Mouse (Mus musculus) embryonic facial prominence, embryonic 12.5 days (tissue): ENCODE data around the gene Gm5134. TPM values are rescaled to one million over a fixed set of nuclear protein-coding genes. Genes with fewer than 3 reads are reported as not detected.

Source experiments
- ATAC-seq: fragments of 200-750 bp; cut with Nextera tagmentation; 2 replicates; pipeline ENCODE4 v1.8.0; 2017; ENCODE audit not compliant: insufficient number of reproducible peaks, insufficient read depth, low FRiP score, low TSS enrichment
- H3K27ac ChIP-seq: fragments of 300-500 bp; sonication (generic); 2 replicates; pipeline ENCODE4 v1.5.1; 2016; ENCODE audit warnings: mild to moderate bottlenecking
- H3K27me3 ChIP-seq: fragments of 300-500 bp; sonication (generic); 2 replicates; pipeline ENCODE4 v1.6.1; 2016; ENCODE audit warnings: mild to moderate bottlenecking, moderate library complexity
- H3K36me3 ChIP-seq: fragments of 300-500 bp; sonication (generic); 2 replicates; pipeline ENCODE4 v1.6.1; 2016; ENCODE audit warnings: mild to moderate bottlenecking
- H3K4me1 ChIP-seq: fragments of 300-500 bp; sonication (generic); 2 replicates; pipeline ENCODE4 v1.6.1; 2016
- H3K4me2 ChIP-seq: fragments of 300-500 bp; sonication (generic); replicated peaks from 2 replicates; pipeline ENCODE4 v1.6.1; 2016; ENCODE audit warnings: mild to moderate bottlenecking, moderate library complexity
- H3K4me3 ChIP-seq: fragments of 300-500 bp; sonication (generic); 2 replicates; pipeline ENCODE4 v1.5.1; 2016; ENCODE audit warnings: mild to moderate bottlenecking
- H3K9ac ChIP-seq: fragments of 300-500 bp; sonication (generic); 2 replicates; pipeline ENCODE4 v1.6.1; 2016; ENCODE audit warnings: mild to moderate bottlenecking, moderate library complexity
- H3K9me3 ChIP-seq: fragments of 300-500 bp; sonication (generic); 2 replicates; pipeline ENCODE4 v1.6.1; 2016; ENCODE audit warnings: mild to moderate bottlenecking, moderate library complexity
- WGBS: fragments of 180-500 bp; shearing (Covaris S2); methylation state at CpG from one replicate; pipeline ENCODE4 v1.1.7; 2016; 5-methylcytosine and 5-hydroxymethylcytosine counted together
- polyA plus RNA-seq: library from polyadenylated mRNA; unstranded; fragments of >200 nt; fragmentation: Nextera tagmentation; extraction: Ambion mirVana; gene quantifications from 2 replicates; pipeline ENCODE4 v1.2.1, GENCODE M21; 2016

The Gm5134 gene
- polyA plus RNA-seq: not detected in 2 replicates

GRCm38 (mm10) chr10:75954381-75954811 is at the start of gene Gm5134:
Gene Gm5134, plus strand, starts transcription at chr10:75954514.
- Histone ChIP-seq H3K36me3 (no peaks in the 10 kb centered on the region), H3K27me3 (peaks cover 15% of the 10 kb centered on the region; the same call in 1 of the 2 replicates), H3K9me3 (no peaks in the 10 kb centered on the region), H3K27ac (no peak within 1 kb of the TSS), H3K4me2 (peak within 1 kb of the TSS; percentile 39), H3K4me3 (peak within 1 kb of the TSS; percentile 10; the same call in 1 of the 2 replicates), H3K9ac (no peak within 1 kb of the TSS), H3K4me1 (peaks cover 15% of the 10 kb centered on the region)
- ATAC-seq: no peak
- WGBS: 30% methylated on average over 20 of the region's 20 CpGs

DNA sequence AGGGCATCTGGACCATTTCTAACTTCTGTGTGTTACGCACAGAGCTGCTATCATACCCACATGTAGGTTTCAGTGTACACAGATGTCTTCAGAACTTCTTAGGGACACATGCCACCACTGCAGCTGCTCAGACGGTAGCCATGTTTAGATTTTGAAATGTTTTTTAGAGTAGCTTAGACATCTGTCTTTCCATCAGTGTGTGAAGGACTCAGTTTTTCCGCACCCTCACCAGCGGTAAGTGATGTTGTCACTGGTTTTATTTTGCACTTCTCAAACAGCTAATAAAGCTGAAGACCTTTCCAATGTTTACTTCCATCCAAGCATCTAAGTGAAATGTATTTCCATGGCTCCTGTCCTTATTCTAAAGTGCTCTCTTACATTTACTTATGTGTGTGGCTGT is 47.4 kb upstream of the Gm5134 start:
- no peaks in the 10 kb centered on the region for H3K27me3 ChIP-seq
- H3K4me2 ChIP-seq: no peak overlapping the region
- peaks cover 91% of the 10 kb centered on the region for H3K36me3 ChIP-seq
- ATAC-seq: no peak
- no peaks in the 10 kb centered on the region for H3K9me3 ChIP-seq
- WGBS: 88% methylated on average over 4 of the region's 4 CpGs
- no peak overlapping the region for H3K27ac ChIP-seq
- H3K9ac ChIP-seq: no peak overlapping the region
- no peak overlapping the region for H3K4me3 ChIP-seq
- H3K4me1 ChIP-seq: no peaks in the 10 kb centered on the region

DNA sequence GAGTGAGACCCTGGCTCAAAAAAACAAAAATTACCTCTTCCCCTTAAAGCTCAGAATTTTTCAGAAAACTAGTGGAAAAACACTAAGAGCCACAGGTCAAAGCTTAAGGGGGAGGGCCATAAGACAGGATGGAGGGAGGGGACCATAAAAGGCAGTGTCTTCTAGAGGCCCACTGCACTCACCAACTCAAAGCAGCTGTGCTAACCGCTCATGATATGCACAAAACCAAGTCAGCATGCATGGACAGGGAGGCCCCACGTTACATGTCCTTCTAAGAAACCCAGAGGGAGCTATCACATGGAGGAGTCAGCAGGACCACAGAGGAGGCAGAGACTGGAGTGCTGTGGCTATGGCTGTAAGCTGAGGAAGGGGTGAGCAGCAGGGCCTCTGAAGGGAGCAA is 43.6 kb upstream of the Gm5134 start:
- Histone ChIP-seq H3K4me2 (no peak overlapping the region), H3K27ac (no peak overlapping the region), H3K4me3 (no peak overlapping the region), H3K36me3 (peaks cover 78% of the 10 kb centered on the region), H3K9ac (no peak overlapping the region), H3K27me3 (no peaks in the 10 kb centered on the region), H3K9me3 (no peaks in the 10 kb centered on the region), H3K4me1 (no peaks in the 10 kb centered on the region)
- ATAC-seq: no peak
- WGBS: 79% methylated on average over 2 of the region's 2 CpGs

DNA sequence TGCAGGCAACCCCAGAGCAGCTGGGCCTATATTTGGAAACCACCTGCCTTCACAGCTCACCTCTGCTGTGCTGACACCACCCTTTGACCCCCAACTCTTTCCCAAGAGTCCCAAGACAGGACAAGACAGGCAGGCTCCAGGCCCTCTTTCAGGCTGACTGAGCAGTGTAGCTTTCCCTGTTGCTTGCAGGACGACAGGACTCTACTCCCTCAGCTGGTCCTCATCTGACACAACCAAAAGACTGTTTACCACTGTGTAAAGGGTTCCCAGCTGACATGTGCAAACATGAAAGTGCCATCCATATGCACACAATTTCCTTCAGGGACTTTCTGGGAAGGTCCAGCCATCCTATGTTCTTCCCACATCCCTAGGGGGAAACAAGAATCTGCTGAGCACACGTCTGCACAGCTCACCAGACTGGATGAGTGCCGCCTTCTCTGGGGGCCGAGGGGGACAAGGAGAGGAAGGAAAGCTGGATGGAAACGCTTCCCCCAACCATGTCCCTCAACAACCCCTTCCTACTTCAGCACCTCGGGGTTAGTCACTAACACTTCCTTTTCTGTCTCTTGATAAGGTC is 41.2 kb upstream of the Gm5134 start:
- WGBS: 58% methylated on average over 6 of the region's 6 CpGs
- no peak overlapping the region for H3K9ac ChIP-seq
- H3K27ac ChIP-seq: peak overlapping the region; percentile 46; the same call in 1 of the 2 replicates
- ATAC-seq: no peak
- no peak overlapping the region for H3K4me3 ChIP-seq
- H3K4me1 ChIP-seq: peaks cover 20% of the 10 kb centered on the region
- H3K36me3 ChIP-seq: peaks cover 69% of the 10 kb centered on the region
- no peaks in the 10 kb centered on the region for H3K9me3 ChIP-seq
- H3K27me3 ChIP-seq: no peaks in the 10 kb centered on the region
- no peak overlapping the region for H3K4me2 ChIP-seq

GRCm38 (mm10) chr10:75915557-75915956 is 38.8 kb upstream of the Gm5134 start:
- ATAC-seq: no peak
- Histone ChIP-seq H3K9ac (no peak overlapping the region), H3K36me3 (peaks cover 63% of the 10 kb centered on the region)

DNA sequence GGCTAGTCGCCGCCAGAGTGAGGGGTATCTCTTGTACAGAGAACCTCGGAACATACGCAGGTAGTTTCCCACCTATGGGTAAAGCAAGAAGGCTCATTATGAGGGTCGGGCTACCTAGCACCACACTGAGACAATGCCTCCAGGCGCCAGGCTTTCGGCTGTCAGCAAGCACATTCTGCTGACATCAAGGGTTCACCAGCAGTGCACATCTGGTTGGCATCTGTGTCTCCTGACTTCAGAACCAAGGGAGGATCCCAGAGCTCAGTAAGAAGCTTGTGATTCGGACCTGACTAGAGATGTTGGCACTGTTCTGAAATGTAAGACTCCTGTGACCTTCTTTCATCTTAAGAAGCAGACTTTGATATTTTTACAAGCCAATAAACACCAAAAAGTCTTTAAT is 37.5 kb upstream of the Gm5134 start:
- no peak overlapping the region for H3K4me2 ChIP-seq
- H3K27me3 ChIP-seq: no peaks in the 10 kb centered on the region
- no peak overlapping the region for H3K4me3 ChIP-seq
- H3K9ac ChIP-seq: no peak overlapping the region
- peaks cover 50% of the 10 kb centered on the region for H3K36me3 ChIP-seq
- no peak for ATAC-seq
- WGBS: 59% methylated on average over 8 of the region's 8 CpGs
- H3K4me1 ChIP-seq: peaks cover 46% of the 10 kb centered on the region
- H3K27ac ChIP-seq: no peak overlapping the region
- H3K9me3 ChIP-seq: no peaks in the 10 kb centered on the region

More at GRCm38 (mm10) chr10:75915557-75915956, 38.8 kb upstream of the Gm5134 start:
- Histone ChIP-seq H3K27ac (no peak overlapping the region), H3K4me3 (no peak overlapping the region), H3K27me3 (no peaks in the 10 kb centered on the region), H3K4me1 (peaks cover 43% of the 10 kb centered on the region), H3K4me2 (no peak overlapping the region), H3K9me3 (no peaks in the 10 kb centered on the region)
- 77% methylated on average over 7 of the region's 7 CpGs for WGBS

GRCm38 (mm10) chr10:75919026-75919425 is 35.3 kb upstream of the Gm5134 start:
- ATAC-seq: no peak
- Histone ChIP-seq H3K4me1 (peaks cover 57% of the 10 kb centered on the region), H3K4me3 (no peak overlapping the region), H3K9me3 (no peaks in the 10 kb centered on the region), H3K36me3 (peaks cover 45% of the 10 kb centered on the region), H3K27me3 (no peaks in the 10 kb centered on the region), H3K27ac (no peak overlapping the region), H3K9ac (no peak overlapping the region), H3K4me2 (no peak overlapping the region)
- 87% methylated on average over 5 of the region's 5 CpGs for WGBS

DNA sequence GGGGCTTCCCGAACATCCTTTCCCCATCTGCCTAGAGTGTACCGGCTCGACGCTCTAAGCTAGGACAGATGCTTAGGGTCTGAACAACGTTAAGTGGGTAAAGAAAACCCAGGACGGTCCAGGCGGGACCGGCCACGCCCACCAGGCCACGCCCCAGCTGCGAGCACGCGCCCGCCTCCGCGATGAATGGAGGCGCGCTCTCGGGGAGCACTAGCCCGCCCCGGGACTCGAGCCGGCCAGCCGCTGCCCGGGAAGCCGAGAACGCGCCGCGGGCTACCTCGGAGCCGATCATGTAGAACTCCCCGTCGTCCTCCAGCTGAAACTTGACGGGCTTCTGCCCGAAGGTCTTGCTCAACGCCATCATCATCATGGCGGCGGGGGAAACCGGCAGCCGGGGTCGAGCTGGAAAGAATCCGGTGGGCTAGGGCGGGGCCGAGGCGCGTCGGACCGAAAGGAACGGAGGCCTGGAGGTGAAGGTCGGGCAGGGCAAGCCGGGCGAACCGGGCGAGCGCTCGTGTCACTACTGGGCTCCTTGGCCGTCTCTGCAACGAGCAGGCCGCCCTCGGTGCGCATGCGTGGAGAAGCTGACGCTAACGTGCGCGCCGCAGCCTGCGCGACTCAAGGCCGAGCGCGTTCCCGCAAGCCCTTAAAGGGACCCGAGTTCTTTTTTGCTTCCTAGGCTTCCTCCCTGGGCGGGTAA is 33.1 kb upstream of the Gm5134 start, which contains the start of gene Smarcb1:
TSS of gene Smarcb1 (minus strand) at position 592 of the 700 bp plus-strand sequence.
- Histone ChIP-seq H3K9me3 (no peaks in the 10 kb centered on the region), H3K4me1 (peaks cover 53% of the 10 kb centered on the region), H3K9ac (peak within 1 kb of the TSS; percentile 94), H3K27ac (peak within 1 kb of the TSS; percentile 95), H3K27me3 (no peaks in the 10 kb centered on the region), H3K36me3 (peaks cover 43% of the 10 kb centered on the region), H3K4me2 (peak within 1 kb of the TSS; percentile 84), H3K4me3 (peak within 1 kb of the TSS; percentile 84)
- peak; percentile 78 for ATAC-seq
- under 1% methylated on average over 76 of the region's 76 CpGs for WGBS

GRCm38 (mm10) chr10:75921726-75922560 is 32.4 kb upstream of the Gm5134 start:
- Histone ChIP-seq H3K27ac (peak overlapping the region; percentile 95), H3K9ac (peak overlapping the region; percentile 94), H3K27me3 (no peaks in the 10 kb centered on the region), H3K4me3 (peak overlapping the region; percentile 84), H3K4me2 (peak overlapping the region; percentile 84), H3K4me1 (peaks cover 47% of the 10 kb centered on the region), H3K9me3 (no peaks in the 10 kb centered on the region), H3K36me3 (peaks cover 44% of the 10 kb centered on the region)
- WGBS: 4% methylated on average over 22 of the region's 22 CpGs
- peak; percentile 37 for ATAC-seq

DNA sequence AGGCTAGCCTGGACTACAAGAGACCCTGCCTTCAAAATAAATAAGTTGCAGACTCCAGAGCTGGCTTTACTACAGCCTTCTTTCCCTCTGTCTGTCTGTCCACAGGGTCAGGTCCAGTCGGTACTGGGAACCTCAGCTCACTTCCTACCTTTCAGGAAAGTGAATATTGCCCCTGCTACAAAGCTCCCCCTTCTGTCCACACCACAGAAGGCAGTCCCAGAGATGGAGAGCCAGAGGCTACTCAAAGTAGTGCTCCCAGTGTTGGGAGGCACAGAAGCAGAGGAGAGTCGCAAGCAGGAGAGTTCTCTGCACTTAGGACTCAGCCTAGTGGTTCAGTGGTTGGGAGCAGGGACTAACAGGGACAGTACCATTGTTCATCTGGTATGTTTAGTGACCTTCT is 30.0 kb upstream of the Gm5134 start:
- Histone ChIP-seq H3K36me3 (peaks cover 45% of the 10 kb centered on the region), H3K4me3 (no peak overlapping the region), H3K9me3 (no peaks in the 10 kb centered on the region), H3K4me1 (peaks cover 25% of the 10 kb centered on the region), H3K27me3 (no peaks in the 10 kb centered on the region), H3K9ac (no peak overlapping the region), H3K27ac (no peak overlapping the region), H3K4me2 (no peak overlapping the region)
- ATAC-seq: no peak
- 59% methylated on average over 2 of the region's 2 CpGs for WGBS

DNA sequence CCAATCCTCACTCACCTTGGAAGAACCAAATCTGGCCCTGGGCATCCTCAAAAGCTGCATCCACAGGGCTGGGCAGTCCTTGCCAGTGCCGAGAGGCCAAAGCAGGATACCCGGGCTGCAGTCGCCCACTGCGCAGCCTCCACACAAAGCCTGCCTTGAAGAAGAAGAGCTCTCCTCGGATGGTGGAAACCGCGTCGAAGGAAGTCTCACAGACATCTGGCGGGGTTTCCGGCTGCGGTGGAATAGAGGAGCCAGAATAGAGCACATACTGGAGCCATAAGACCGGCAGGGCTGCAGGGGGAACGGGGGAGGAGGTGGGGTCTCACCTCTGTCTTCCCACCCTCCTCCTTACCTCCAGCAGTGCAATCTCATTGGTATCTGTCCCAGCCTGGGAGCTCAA is 27.9 kb upstream of the Gm5134 start:
- no peak overlapping the region for H3K27ac ChIP-seq
- no peaks in the 10 kb centered on the region for H3K9me3 ChIP-seq
- peaks cover 27% of the 10 kb centered on the region for H3K4me1 ChIP-seq
- peaks cover 5% of the 10 kb centered on the region; the same call in 1 of the 2 replicates for H3K27me3 ChIP-seq
- no peak overlapping the region for H3K4me3 ChIP-seq
- 69% methylated on average over 13 of the region's 13 CpGs for WGBS
- peaks cover 45% of the 10 kb centered on the region for H3K36me3 ChIP-seq
- ATAC-seq: no peak
- no peak overlapping the region for H3K4me2 ChIP-seq
- H3K9ac ChIP-seq: no peak overlapping the region
